Mouse (Mus musculus) thymus, postnatal 36 days (tissue): ENCODE results near the gene Anks3.

ENCODE experiments used
- DNase-seq, 2 experiments: peaks; one replicate each; pipeline ENCODE4 v3.0.0; 2022; ENCODE audit warnings: mixed read lengths in 2 of 2

Anks3 gene

GRCm38 (mm10) chr16:4965392-4966129, 1.6 kb upstream of the Anks3 start:
- no peak for DNase-seq

GRCm38 (mm10) chr16:4964731-4965391, 856 bp upstream of the Anks3 start:
- DNase-seq: no peak

GRCm38 (mm10) chr16:4963346-4963745, 659 bp downstream of the Anks3 start:
- no peak for DNase-seq

- DNase-seq: no peak
Observed at GRCm38 (mm10) chr16:4960260-4960659, 3.7 kb downstream of the Anks3 start.

GRCm38 (mm10) chr16:4957446-4957845, 6.6 kb downstream of the Anks3 start:
- no peak for DNase-seq

GRCm38 (mm10) chr16:4956609-4957008, 7.4 kb downstream of the Anks3 start:
- no peak for DNase-seq

GRCm38 (mm10) chr16:4947378-4947777, 16.6 kb downstream of the Anks3 start:
- no peak for DNase-seq

GRCm38 (mm10) chr16:4946155-4946554, 17.9 kb downstream of the Anks3 start:
- no peak for DNase-seq

GRCm38 (mm10) chr16:4945415-4945814, 18.6 kb downstream of the Anks3 start:
- DNase-seq: no peak

GRCm38 (mm10) chr16:4943431-4943830, 20.6 kb downstream of the Anks3 start:
- DNase-seq: no peak

GRCm38 (mm10) chr16:4942868-4943267, 21.1 kb downstream of the Anks3 start:
- no peak for DNase-seq

GRCm38 (mm10) chr16:4941016-4941415, 23.0 kb downstream of the Anks3 start:
- DNase-seq: no peak

- no peak for DNase-seq
Observed at GRCm38 (mm10) chr16:4940311-4940850, 23.6 kb downstream of the Anks3 start.

GRCm38 (mm10) chr16:4939412-4939811, 24.6 kb downstream of the Anks3 start:
- DNase-seq: no peak

GRCm38 (mm10) chr16:4938989-4939388, 25.0 kb downstream of the Anks3 start:
- peak; percentile 98 to 99 for DNase-seq

- DNase-seq: no peak
Observed at GRCm38 (mm10) chr16:4938461-4938860, 25.5 kb downstream of the Anks3 start, which contains the start of gene Nudt16l1. Gene Nudt16l1, plus strand, starts transcription at chr16:4938761.

GRCm38 (mm10) chr16:4937351-4938190, 26.4 kb downstream of the Anks3 start:
- DNase-seq: no peak

GRCm38 (mm10) chr16:4935931-4936703, 27.9 kb downstream of the Anks3 start:
- no peak for DNase-seq

GRCm38 (mm10) chr16:4935430-4935829, 28.6 kb downstream of the Anks3 start:
- DNase-seq: no peak

GRCm38 (mm10) chr16:4932429-4932828, 31.6 kb downstream of the Anks3 start:
- DNase-seq: no peak

GRCm38 (mm10) chr16:4928474-4928873, 35.5 kb downstream of the Anks3 start:
- DNase-seq: no peak

- no peak for DNase-seq
Observed at GRCm38 (mm10) chr16:4927967-4928366, 36.0 kb downstream of the Anks3 start.
